Mouse (Mus musculus) large intestine, adult 2 months (tissue): Measurements from ENCODE around the gene Vmn2r22. TPM values are rescaled to one million over a fixed set of nuclear protein-coding genes. Genes with fewer than 3 reads are reported as not detected.
"Not testable (repeated sequence)": the region's sequence is repeated elsewhere in the genome, so short reads cannot be mapped to it uniquely, and the experiment has no call there.

ENCODE experiments used
- DNase-seq: peaks from one replicate; pipeline ENCODE4 v3.0.0-alpha.2; 2012; ENCODE audit warnings: low read depth, low spot score
- WGBS: fragments of 180-500 bp; shearing (Covaris S2); methylation state at CpG from one replicate; pipeline ENCODE4 v1.1.7; 2018; 5-methylcytosine and 5-hydroxymethylcytosine counted together
- polyA plus RNA-seq: library from polyadenylated mRNA; depleted of rRNA; stranded (reverse); fragments of >200 nt; gene quantifications from 2 replicates; pipeline ENCODE4 v1.2.3, GENCODE M21; 2012; rRNA removed

The Vmn2r22 gene
- not detected in 2 replicates for polyA plus RNA-seq

- DNase-seq = not testable (repeated sequence)
- WGBS = 49% methylated on average over 3 of the region's 3 CpGs
Measured at GRCm38 (mm10) chr6:123650625-123651024, at the start of gene Vmn2r22. TSS of gene Vmn2r22 (minus strand) at chr6:123650725.

- no peak for DNase-seq
Measured at GRCm38 (mm10) chr6:123697213-123697612, 46.7 kb upstream of the Vmn2r22 start.

GRCm38 (mm10) chr6:123696639-123697038 is 46.1 kb upstream of the Vmn2r22 start:
- not testable (repeated sequence) for DNase-seq

GRCm38 (mm10) chr6:123657040-123657439 is 6.5 kb upstream of the Vmn2r22 start:
- no peak for DNase-seq
- WGBS = 68% methylated on average over 6 of the region's 6 CpGs

More at GRCm38 (mm10) chr6:123696639-123697038, 46.1 kb upstream of the Vmn2r22 start:
- 53% methylated on average over 1 of the region's 1 CpGs for WGBS

- not testable (repeated sequence) for DNase-seq
- WGBS = 73% methylated on average over 4 of the region's 4 CpGs
Measured at GRCm38 (mm10) chr6:123639394-123639793, 11.1 kb downstream of the Vmn2r22 start.

- DNase-seq = not testable (repeated sequence)
- no CpG with 5 or more reads among the region's 2 CpGs for WGBS
Measured at GRCm38 (mm10) chr6:123623784-123624183, 26.7 kb downstream of the Vmn2r22 start.

GRCm38 (mm10) chr6:123588368-123588767 is 62.2 kb downstream of the Vmn2r22 start:
- not testable (repeated sequence) for DNase-seq
- WGBS = no CpG with 5 or more reads among the region's 5 CpGs

GRCm38 (mm10) chr6:123587796-123588328 is 62.7 kb downstream of the Vmn2r22 start:
- no CpG with 5 or more reads among the region's 2 CpGs for WGBS
- not testable (repeated sequence) for DNase-seq

GRCm38 (mm10) chr6:123583988-123584387 is 66.5 kb downstream of the Vmn2r22 start:
- WGBS = no CpG with 5 or more reads among the region's 1 CpGs
- not testable (repeated sequence) for DNase-seq

GRCm38 (mm10) chr6:123574698-123575097 is 75.8 kb downstream of the Vmn2r22 start:
- WGBS = no CpG with 5 or more reads among the region's 2 CpGs
- DNase-seq = not testable (repeated sequence)

Other genes starting within 250 kb of the Vmn2r22 start
- gene Vmn2r20, start 232.6 kb downstream of the Vmn2r22 start, polyA plus RNA-seq = not detected in 2 replicates
- gene Vmn2r21, start 117.3 kb downstream of the Vmn2r22 start, polyA plus RNA-seq = not detected in 2 replicates
- not detected in 2 replicates for gene Vmn2r23, start 51.9 kb upstream of the Vmn2r22 start, polyA plus RNA-seq
- gene Vmn2r24, start 128.2 kb upstream of the Vmn2r22 start, polyA plus RNA-seq = not detected in 2 replicates
- gene Vmn2r25, start 202.7 kb upstream of the Vmn2r22 start, polyA plus RNA-seq = not detected in 2 replicates